Mouse (Mus musculus): ENCODE data around the gene Wipf1.

DNA sequence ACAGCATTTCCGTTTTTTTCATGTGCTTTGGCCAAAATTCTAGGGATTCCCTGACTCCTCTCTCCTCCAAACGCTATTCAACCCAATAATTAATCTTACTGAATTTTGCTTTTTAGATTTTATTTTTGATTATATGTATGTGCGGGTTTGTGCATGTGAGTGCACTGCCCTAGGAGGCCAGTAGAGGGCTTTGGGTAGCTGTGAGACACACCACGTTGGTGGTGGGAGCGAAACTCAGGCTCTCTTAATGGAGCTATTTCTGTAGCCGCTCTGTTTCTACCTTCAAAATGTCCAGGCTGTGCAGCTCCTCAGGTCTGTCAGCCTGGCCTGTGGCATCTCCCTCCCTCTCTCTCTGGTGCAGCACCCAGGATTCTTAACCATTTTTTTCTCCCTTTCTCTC, 50.7 kb downstream of the Wipf1 start:
- TF ChIP-seq POLR2AphosphoS2 (IDR thresholded peaks at IDR 0.05; ENCODE audit: insufficient read length, low read depth) (no peak), POLR2A (IDR thresholded peaks at IDR 0.05; ENCODE audit: insufficient read length, low read depth) (no peak), SRF (IDR thresholded peaks at IDR 0.05; ENCODE audit: control insufficient read depth, insufficient read length, low read depth) (no peak), CEBPB (IDR thresholded peaks at IDR 0.05; ENCODE audit: insufficient read depth, poor library complexity, severe bottlenecking) (no peak), MYOG (IDR thresholded peaks at IDR 0.05; ENCODE audit: control insufficient read depth in 1 of 3, insufficient read depth in 1 of 3, insufficient read length in 2 of 3, low read depth in 2 of 3) (no peak)
